Mouse (Mus musculus): Measurements from ENCODE around the gene Ndufaf4. TPM values are rescaled to one million over a fixed set of nuclear protein-coding genes. Genes with fewer than 3 reads are reported as not detected.

Gene Ndufaf4
- total RNA-seq, 2 experiments from 2014 or later: 36.1 to 64.8 TPM

Other genes starting within 250 kb of the Ndufaf4 start
- not detected in 2 replicates for gene Klhl32, start 47.0 kb upstream of the Ndufaf4 start, total RNA-seq (2014; fragmentation: Nextera tagmentation)
- gene Klhl32, start 47.0 kb upstream of the Ndufaf4 start, total RNA-seq (2017): not detected in 2 replicates
- not detected in 2 replicates for gene Gpr63, start 68.3 kb downstream of the Ndufaf4 start, total RNA-seq (2014; fragmentation: Nextera tagmentation)
- gene Gpr63, start 68.3 kb downstream of the Ndufaf4 start, total RNA-seq (2017): not detected in 2 replicates

Data from megakaryocyte-erythroid progenitor cell, adult 5-6 weeks (primary cell).